ENCODE assay signal across 9 mouse cellular contexts in the genomic region with DNA sequence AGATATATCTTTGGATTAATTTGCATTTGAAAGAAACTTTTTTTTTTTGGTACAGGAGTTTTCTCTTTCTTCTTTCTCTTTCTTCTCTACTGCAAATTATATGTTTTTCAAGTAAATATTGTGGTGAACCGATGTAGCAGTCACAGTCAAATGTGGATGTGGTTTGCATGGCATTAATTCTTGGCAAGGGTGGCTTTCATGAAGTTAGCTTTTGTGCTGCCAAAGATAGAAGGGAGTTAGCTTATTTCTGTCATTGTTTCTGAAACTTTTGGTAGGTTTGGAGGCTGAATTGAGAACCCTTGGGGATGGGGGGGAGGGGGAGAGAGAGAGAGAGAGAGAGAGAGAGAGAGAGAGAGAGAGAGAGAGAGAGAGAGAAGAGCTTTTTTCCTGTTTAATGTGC.
DNase-seq lines count a peak whose midpoint lies in the region; ATAC-seq and TF ChIP-seq lines count a peak whose summit lies in the region.
"Had no signal": no experiment of that assay in that cellular context is flagged by ENCODE, and none has a peak within 500 bp of the region (broad histone marks: within the 10 kb centered on the region; RNA-seq: fewer than 3 reads in every experiment).

No protein-coding gene starts in this region.

- in situ Hi-C loops in CH12.LX (cut with MboI; ENCODE audit: low pct_ligation_motif_present, low pct_unique_long_range_greater_than_20kb, low sequenced_read_pairs), result no loop called here

- H3K36me3 ChIP-seq in heart, adult 2 months (ENCODE audit: control insufficient read depth, insufficient read depth, low read length), result no peaks in the 10 kb centered on the region
- no peaks in the 10 kb centered on the region for H3K36me3 ChIP-seq in CH12.LX (replicated peaks in 1 of 2; ENCODE audit: control insufficient read depth in 1 of 2, insufficient read depth in 1 of 2, low read length in 1 of 2)
- no peaks in the 10 kb centered on the region for H3K36me3 ChIP-seq in forebrain, embryonic 12.5 days (replicated peaks)
- no peaks in the 10 kb centered on the region for H3K36me3 ChIP-seq in midbrain, embryonic 11.5 days (ENCODE audit: control insufficient read depth, insufficient read depth, low read length)
- H3K36me3 ChIP-seq: stomach, embryonic 15.5 days had no signal

- H3K4me2 ChIP-seq in CH12.LX (ENCODE audit: insufficient read depth, low read depth, poor library complexity, severe bottlenecking), result peak overlapping the region; percentile 50; the same call in 1 of the 2 replicates
- peak overlapping the region; percentile 25 for H3K4me2 ChIP-seq in forebrain, embryonic 12.5 days
- peak overlapping the region; percentile 39 for H3K4me2 ChIP-seq in midbrain, embryonic 11.5 days

- intact Hi-C loops in heart, adult 2 months (cut with DNase I), result loop anchor here (2.0 to 5.0 kb wide), 5 partner anchors 49 to 135 kb away; no protein-coding TSS in a partner anchor

- peaks cover 5% of the 10 kb centered on the region for H3K4me1 ChIP-seq in heart, adult 2 months (ENCODE audit: control insufficient read depth, insufficient read depth, low read length)
- H3K4me1 ChIP-seq in CH12.LX (ENCODE audit: control insufficient read depth in 1 of 2, insufficient read depth in 2 of 2), result peaks cover 7 to 35% of the 10 kb centered on the region in 2 experiments; a peak in 3 of 4 replicates
- peaks cover 39% of the 10 kb centered on the region for H3K4me1 ChIP-seq in forebrain, embryonic 12.5 days
- H3K4me1 ChIP-seq in midbrain, embryonic 11.5 days (ENCODE audit: control insufficient read depth, insufficient read depth, low read length), result peaks cover 24% of the 10 kb centered on the region

- H3K9ac ChIP-seq in heart, adult 2 months (ENCODE audit: low read depth, low read length), result no peak overlapping the region
- H3K9ac ChIP-seq in CH12.LX (ENCODE audit: insufficient read depth, low read depth), result no peak overlapping the region
- H3K9ac ChIP-seq in forebrain, embryonic 12.5 days, result no peak overlapping the region
- H3K9ac ChIP-seq in midbrain, embryonic 11.5 days (ENCODE audit: low read length), result peak overlapping the region; percentile 40; the same call in 1 of the 2 replicates
- H3K9ac ChIP-seq: stomach, embryonic 15.5 days had no signal

- TF ChIP-seq EP300 in heart, adult 2 months (IDR thresholded peaks at IDR 0.05; ENCODE audit: insufficient read depth, low read depth, low read length), result no peak
- no peak for TF ChIP-seq EP300 in CH12.LX (IDR thresholded peaks at IDR 0.05; ENCODE audit: low read length)

- H3K9me3 ChIP-seq in CH12.LX (replicated peaks; ENCODE audit: low read length), result no peaks in the 10 kb centered on the region
- H3K9me3 ChIP-seq in forebrain, embryonic 12.5 days, result no peaks in the 10 kb centered on the region
- no peaks in the 10 kb centered on the region; the same call in 1 of the 2 replicates for H3K9me3 ChIP-seq in midbrain, embryonic 11.5 days (ENCODE audit: control insufficient read depth, low read length)
- H3K9me3 ChIP-seq: stomach, embryonic 15.5 days had no signal

- ATAC-seq in forebrain, embryonic 12.5 days (ENCODE audit: low FRiP score), result no peak
- no peak for ATAC-seq in midbrain, embryonic 11.5 days (ENCODE audit: low FRiP score)
- no peak for ATAC-seq in frontal cortex, adult (ENCODE audit: low TSS enrichment)
- no peak for ATAC-seq in megakaryocyte progenitor cell, adult 5-6 weeks (replicated peaks; ENCODE audit: poor library complexity)

- H3K79me2 ChIP-seq in heart, adult 2 months (replicated peaks; ENCODE audit: control insufficient read depth, insufficient read depth, low read length), result no peaks in the 10 kb centered on the region
- no peaks in the 10 kb centered on the region for H3K79me2 ChIP-seq in CH12.LX (replicated peaks; ENCODE audit: control insufficient read depth, extremely low read depth, insufficient read depth, poor library complexity, severe bottlenecking)

- 63% methylated on average over 1 of the region's 1 CpGs for WGBS in heart, adult 2 months
- WGBS in forebrain, embryonic 12.5 days, result 48% methylated on average over 1 of the region's 1 CpGs
- 32% methylated on average over 1 of the region's 1 CpGs for WGBS in midbrain, embryonic 11.5 days

- H3K27me3 ChIP-seq in heart, adult 2 months (ENCODE audit: control insufficient read depth, insufficient read depth, low read length), result no peaks in the 10 kb centered on the region
- H3K27me3 ChIP-seq in CH12.LX (replicated peaks), result no peaks in the 10 kb centered on the region
- H3K27me3 ChIP-seq in forebrain, embryonic 12.5 days, result no peaks in the 10 kb centered on the region
- no peaks in the 10 kb centered on the region for H3K27me3 ChIP-seq in midbrain, embryonic 11.5 days (ENCODE audit: control insufficient read depth, insufficient read depth, low read length)
- H3K27me3 ChIP-seq: stomach, embryonic 15.5 days had no signal

- H3K4me3 ChIP-seq in heart, adult 2 months, result no peak overlapping the region
- H3K4me3 ChIP-seq in CH12.LX (replicated peaks in 1 of 3; ENCODE audit: low read depth in 2 of 3, low read length in 2 of 3, poor library complexity in 1 of 3), result no peak overlapping the region
- no peak overlapping the region for H3K4me3 ChIP-seq in forebrain, embryonic 12.5 days (replicated peaks)
- H3K4me3 ChIP-seq in midbrain, embryonic 11.5 days (ENCODE audit: low read depth, low read length), result peak overlapping the region; percentile 4; the same call in 1 of the 2 replicates
- H3K4me3 ChIP-seq: stomach, embryonic 15.5 days had no signal

- no peak for TF ChIP-seq RAD21 in CH12.LX (IDR thresholded peaks at IDR 0.05; ENCODE audit: low read depth, low read length)

- dilution Hi-C loops in CH12.LX (cut with MboI; ENCODE audit: extremely low pct_ligation_motif_present, extremely low pct_unique_long_range_greater_than_20kb, low sequenced_read_pairs), result no loop called here

- no peak for TF ChIP-seq CTCF in heart, adult 2 months (IDR thresholded peaks at IDR 0.05)
- no peak for TF ChIP-seq CTCF in CH12.LX (conservative IDR thresholded peaks at IDR 0.05 in 1 of 2, IDR thresholded peaks at IDR 0.05 in 1 of 2; ENCODE audit: low read depth in 2 of 2, low read length in 2 of 2)

- DNase-seq in heart, adult 2 months, result no peak
- no peak for DNase-seq in heart, adult 9 months (ENCODE audit: low spot score in 2 of 2)
- peak; percentile 36 for DNase-seq in CH12.LX (ENCODE audit: extremely low read depth)
- peak; percentile 84 for DNase-seq in midbrain, embryonic 11.5 days (ENCODE audit: low spot score, missing footprints)
- DNase-seq in retina, postnatal 1 day, result no peak

- TF ChIP-seq POLR2A in heart, adult 2 months (IDR thresholded peaks at IDR 0.05; ENCODE audit: insufficient read depth, low read depth, low read length), result no peak
- no peak for TF ChIP-seq POLR2A in CH12.LX (IDR thresholded peaks at IDR 0.05; ENCODE audit: low read depth, low read length)

- peak overlapping the region; percentile 60 for H3K27ac ChIP-seq in heart, adult 2 months
- no peak overlapping the region for H3K27ac ChIP-seq in CH12.LX (ENCODE audit: insufficient read depth, low read depth)
- no peak overlapping the region for H3K27ac ChIP-seq in forebrain, embryonic 12.5 days
- H3K27ac ChIP-seq in midbrain, embryonic 11.5 days (ENCODE audit: low read depth, low read length), result peak overlapping the region; percentile 55; the same call in 1 of the 2 replicates

TF ChIP-seq in CH12.LX, 34 proteins besides CTCF, POLR2A, EP300 and RAD21:
- no peak for TF ChIP-seq ELF1 (IDR thresholded peaks at IDR 0.05; ENCODE audit: low read depth, low read length)
- no peak for TF ChIP-seq ZC3H11A (IDR thresholded peaks at IDR 0.05; ENCODE audit: low read depth, low read length)
- TF ChIP-seq ZKSCAN1 (IDR thresholded peaks at IDR 0.05; ENCODE audit: borderline replicate concordance, low read depth, low read length), result no peak
- no peak for TF ChIP-seq NELFE (IDR thresholded peaks at IDR 0.05; ENCODE audit: low read depth, low read length)
- TF ChIP-seq POLR2AphosphoS2 (IDR thresholded peaks at IDR 0.05; ENCODE audit: low read depth, low read length), result no peak
- no peak for TF ChIP-seq MAX (IDR thresholded peaks at IDR 0.05; ENCODE audit: low read length)
- no peak for TF ChIP-seq SMC3 (IDR thresholded peaks at IDR 0.05; ENCODE audit: low read depth, low read length)
- TF ChIP-seq IRF4 (IDR thresholded peaks at IDR 0.05; ENCODE audit: low read depth, low read length), result no peak
- TF ChIP-seq USF1 (IDR thresholded peaks at IDR 0.05; ENCODE audit: low read depth, low read length), result no peak
- no peak for TF ChIP-seq SIN3A (IDR thresholded peaks at IDR 0.05; ENCODE audit: low read length)
- no peak for TF ChIP-seq NRF1 (IDR thresholded peaks at IDR 0.05; ENCODE audit: low read depth, low read length)
- TF ChIP-seq RCOR1 (conservative IDR thresholded peaks at IDR 0.05; ENCODE audit: low read depth, low read length), result no peak
- no peak for TF ChIP-seq MAFK (IDR thresholded peaks at IDR 0.05; ENCODE audit: insufficient replicate concordance, low read length)
- TF ChIP-seq CHD2 (IDR thresholded peaks at IDR 0.05; ENCODE audit: low read length), result no peak
- no peak for TF ChIP-seq TBP (conservative IDR thresholded peaks at IDR 0.05; ENCODE audit: low read depth, low read length)
- no peak for TF ChIP-seq JUND (conservative IDR thresholded peaks at IDR 0.05; ENCODE audit: low read depth, low read length)
- TF ChIP-seq ZNF384 (IDR thresholded peaks at IDR 0.05; ENCODE audit: low read depth, low read length), result no peak
- TF ChIP-seq E2F4 (IDR thresholded peaks at IDR 0.05; ENCODE audit: insufficient replicate concordance, low read depth, low read length), result no peak
- TF ChIP-seq MAZ (IDR thresholded peaks at IDR 0.05; ENCODE audit: low read depth, low read length), result no peak
- TF ChIP-seq USF2 (conservative IDR thresholded peaks at IDR 0.05; ENCODE audit: low read depth, low read length), result no peak

Comparison
In these comparisons a context has a peak if more than half of its experiments do, and no peak if none do; other contexts are left out.
1. DNase-seq: peak in CH12.LX (single experiment) and midbrain, embryonic 11.5 days (single experiment); none in heart, adult 2 months (0 of 2), heart, adult 9 months (0 of 2) and retina, postnatal 1 day (single experiment).
2. H3K27ac ChIP-seq: peak in heart, adult 2 months (single experiment) and midbrain, embryonic 11.5 days (single experiment); none in CH12.LX (single experiment) and forebrain, embryonic 12.5 days (single experiment).
3. Peak in every context shown above with its lines, with median percentiles within 50 percentile points of each other: H3K4me2 ChIP-seq.